Mouse (Mus musculus): ENCODE results near the gene Sox2. TPM values are rescaled to one million over a fixed set of nuclear protein-coding genes. Genes with fewer than 3 reads are reported as not detected.
A peak's percentile ranks its signal among the peaks of the same experiment; 100 is the strongest.

Gene Sox2
- total RNA-seq, 2 experiments from 2014 or later: 40.5 to 43.8 TPM

DNA sequence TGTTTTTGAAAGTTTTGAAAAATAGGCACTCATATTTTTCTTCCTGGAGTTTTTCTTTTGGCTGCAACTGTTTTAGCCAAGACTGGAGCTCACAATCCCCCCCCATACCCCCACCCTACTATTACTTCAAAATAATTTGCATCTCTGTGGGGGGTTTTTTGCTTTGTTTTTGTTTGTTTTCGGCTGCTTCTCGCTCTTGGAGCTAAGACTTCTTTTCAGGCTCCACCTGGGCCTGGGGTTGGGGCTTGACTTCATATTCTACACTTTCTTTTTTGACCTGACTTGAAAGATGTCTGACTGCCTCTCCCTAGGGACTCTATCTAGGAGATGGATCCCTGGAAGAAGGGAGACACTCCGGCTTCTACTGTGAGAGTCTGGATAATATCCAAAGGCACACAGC lies 5.9 kb downstream of the Sox2 start:
- DNase-seq (ENCODE audit: low spot score in 2 of 2): no peak
- intact Hi-C loops (cut with DNase I): loop anchor here (5.0 kb wide), 1 partner anchor 441 kb away; no protein-coding TSS in a partner anchor

DNA sequence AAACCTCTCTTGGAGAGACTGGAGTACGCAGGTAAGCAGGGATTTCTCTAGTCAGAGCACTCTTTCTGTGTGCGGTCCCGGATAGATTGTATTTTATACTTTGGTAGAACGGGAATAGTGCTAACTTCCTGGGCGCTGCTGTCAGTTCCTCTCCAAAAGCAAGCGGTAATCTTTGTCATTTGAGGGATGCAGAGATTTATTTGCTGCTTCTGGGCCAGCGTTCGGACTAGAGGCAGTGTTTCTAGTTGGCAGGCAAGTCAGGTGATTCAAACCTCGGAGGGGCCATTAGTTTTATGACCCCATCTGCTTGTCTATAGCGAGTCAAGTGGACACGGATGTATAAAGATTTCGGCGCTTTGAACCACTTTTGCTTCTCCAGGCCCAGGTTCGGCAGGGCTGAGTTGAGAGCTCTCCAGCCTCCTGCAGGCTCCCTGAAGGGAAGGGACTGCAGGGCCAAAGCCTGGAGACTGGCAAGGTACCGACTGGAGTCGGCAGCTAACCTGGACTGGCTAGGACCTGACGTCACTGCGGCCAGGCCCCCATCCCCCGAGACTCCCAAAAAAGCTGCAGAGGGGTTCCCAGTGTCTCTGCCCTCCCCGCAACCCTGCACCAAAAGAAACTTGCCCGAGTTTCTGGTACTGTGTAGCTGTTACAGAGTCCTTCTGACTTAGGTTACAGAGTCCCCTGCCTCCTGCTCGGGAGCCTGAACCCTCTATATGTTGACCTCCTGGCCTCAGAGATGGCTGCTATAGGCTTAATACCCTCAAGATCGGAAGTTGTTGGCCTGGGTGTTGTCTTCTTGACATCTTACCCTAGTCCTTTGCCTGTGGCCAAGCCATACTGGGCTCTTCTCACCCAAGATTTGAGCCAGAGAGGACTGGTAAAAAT lies 6.9 kb downstream of the Sox2 start:
- intact Hi-C loops (cut with DNase I): loop anchor here (5.0 kb wide), 1 partner anchor 440 kb away; no protein-coding TSS in a partner anchor
- DNase-seq (ENCODE audit: low spot score in 2 of 2): no peak

DNA sequence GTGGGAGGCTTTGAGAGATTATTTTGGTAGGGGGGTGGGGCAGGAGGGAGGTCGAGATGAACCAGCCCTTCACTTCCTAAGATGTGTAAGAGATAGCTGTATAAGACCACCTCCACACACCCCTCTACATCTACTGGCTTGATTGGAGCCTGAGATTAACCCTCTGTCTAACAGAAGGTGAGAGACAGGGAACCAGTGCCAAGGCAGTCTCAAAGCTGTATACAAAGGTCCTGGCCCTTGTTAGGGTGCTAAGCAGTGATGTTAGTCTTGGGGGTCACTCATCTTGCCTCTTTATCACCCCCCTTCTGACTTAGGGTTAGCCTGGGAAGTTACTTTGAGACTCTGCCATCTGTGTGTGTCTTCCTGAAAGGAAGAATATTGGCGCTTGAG lies 7.5 kb downstream of the Sox2 start:
- DNase-seq (ENCODE audit: low spot score in 2 of 2): no peak
- intact Hi-C loops (cut with DNase I): loop anchor here (5.0 kb wide), 1 partner anchor 440 kb away; no protein-coding TSS in a partner anchor

DNA sequence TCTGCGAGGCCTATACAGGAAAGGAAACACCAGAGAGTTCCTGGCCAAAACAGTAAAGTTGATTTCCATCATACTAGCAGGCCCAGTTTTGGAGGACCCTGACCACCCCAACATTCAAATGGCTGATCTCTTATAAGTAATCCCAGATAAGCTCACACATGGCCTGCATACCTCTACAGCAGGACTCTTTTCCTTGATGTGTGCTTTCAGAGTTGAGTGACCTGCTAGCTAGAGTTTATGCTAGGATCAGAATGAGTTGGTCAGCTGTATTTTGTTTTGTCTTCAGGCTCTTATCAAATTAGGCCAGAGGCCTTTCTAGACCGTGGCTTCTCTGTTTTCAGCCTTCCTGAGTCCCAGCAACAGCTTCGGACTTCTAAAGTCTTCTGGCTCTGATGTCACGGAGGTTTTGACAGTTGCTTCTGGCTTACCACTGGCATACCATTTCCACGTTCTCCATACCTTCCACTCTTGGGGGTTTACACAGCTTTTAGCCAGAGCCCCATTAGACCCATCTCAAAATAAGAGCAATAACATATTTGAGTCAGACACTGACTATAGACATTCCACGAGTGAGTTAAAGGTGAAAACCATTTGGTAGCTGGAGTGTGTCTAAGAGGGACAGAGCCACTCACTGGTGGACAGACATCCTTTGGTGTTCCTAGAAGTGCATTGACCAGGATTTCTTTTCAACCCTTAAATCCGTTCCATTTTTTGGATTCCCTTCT lies 8.2 kb downstream of the Sox2 start:
- no peak for DNase-seq (ENCODE audit: low spot score in 2 of 2)

DNA sequence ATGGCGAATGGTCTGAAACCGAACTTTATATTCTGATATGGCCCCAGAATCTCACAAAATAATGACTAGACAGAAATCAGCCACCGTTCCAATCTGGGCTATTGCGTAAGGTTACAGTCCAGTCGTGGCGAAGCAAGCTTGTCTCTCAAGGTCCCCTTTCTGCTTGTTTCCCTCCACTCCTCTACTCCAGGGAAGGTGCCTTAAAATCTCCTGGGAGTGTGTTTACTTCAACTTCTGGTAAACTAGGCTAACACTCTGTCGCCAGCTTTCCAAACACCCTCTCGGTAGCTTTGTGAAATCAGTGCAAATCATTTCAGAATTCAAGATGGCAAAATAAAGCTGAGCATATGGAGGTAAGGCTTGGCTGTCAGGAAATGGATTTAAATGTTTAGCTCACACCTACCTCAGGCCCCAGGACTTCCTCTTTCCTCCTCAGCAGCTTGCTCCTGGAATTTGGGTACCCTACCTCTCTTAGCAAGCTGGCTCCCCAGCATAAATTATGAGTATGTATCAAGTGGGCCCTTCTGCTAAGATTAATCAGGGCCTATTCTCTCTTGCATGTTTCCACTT lies 8.8 kb downstream of the Sox2 start:
- intact Hi-C loops (cut with DNase I): loop anchor here (5.0 kb wide), 1 partner anchor 438 kb away; no protein-coding TSS in a partner anchor
- DNase-seq (ENCODE audit: low spot score in 2 of 2): no peak

More for the DNA sequence above, 8.2 kb downstream of the Sox2 start:
- intact Hi-C loops (cut with DNase I): loop anchor here (5.0 kb wide), 1 partner anchor 439 kb away; no protein-coding TSS in a partner anchor

DNA sequence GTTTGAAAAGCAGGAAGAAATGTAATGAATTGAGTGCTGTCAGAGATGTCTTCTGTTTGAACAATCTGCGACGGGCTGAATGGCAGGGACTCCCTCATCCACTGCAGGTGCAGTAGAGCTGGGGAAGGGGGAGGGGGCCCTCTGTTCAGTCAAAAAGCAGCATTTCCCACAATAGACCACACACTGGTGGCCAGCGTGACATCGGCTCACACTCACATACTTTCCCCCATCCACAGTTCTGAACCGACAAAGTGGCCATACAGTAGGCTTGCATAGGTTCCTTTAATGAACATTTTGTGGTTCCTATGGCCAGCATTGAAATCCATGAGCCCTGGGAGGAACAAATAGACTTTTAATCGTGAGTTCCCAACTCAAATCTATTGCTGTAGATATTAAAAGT lies 9.7 kb downstream of the Sox2 start:
- peak in 1 of 2 experiments; percentile 19 for DNase-seq (ENCODE audit: low spot score in 2 of 2)

DNA sequence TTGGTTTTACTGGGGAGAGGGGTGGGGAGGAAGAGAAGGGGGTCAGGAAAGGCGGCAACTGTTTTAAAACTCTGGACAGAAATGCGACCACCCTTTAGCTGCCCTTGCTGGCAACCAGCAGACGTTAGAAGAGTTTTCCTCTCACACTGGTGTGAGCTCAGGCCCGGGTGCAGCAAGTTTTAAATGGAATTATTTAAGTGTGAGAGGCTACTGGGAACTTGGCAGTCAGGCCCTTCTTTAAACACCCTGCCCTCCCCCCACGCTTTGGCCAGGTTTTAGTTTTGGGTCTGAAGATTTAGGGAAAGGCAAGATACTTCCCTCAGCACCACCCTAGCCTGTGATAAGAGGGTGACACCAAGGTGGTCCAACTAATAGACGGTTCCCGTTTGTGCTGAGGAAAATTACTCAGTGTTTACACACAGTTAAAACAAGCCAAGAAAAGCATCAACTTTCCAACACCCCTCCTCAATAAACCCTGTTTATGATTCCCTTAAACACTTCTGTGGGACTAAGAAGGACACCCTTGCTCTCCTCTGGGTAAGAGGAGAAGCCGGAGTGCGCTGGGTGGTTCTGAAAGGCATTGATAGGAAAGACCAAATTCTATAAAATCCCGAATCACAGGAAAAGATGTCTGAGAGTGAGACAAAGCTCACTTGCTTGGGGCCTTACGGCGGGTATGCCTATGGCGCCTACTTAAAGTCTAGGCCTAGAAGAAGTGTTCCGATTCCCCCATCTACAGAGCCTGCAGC lies 10.5 kb downstream of the Sox2 start:
- DNase-seq (ENCODE audit: low spot score in 2 of 2): peak in 1 of 2 experiments; percentile 14
- intact Hi-C loops (cut with DNase I): loop anchor here (5.0 kb wide), 1 partner anchor 218 kb away; no protein-coding TSS in a partner anchor

More for the DNA sequence above, 9.7 kb downstream of the Sox2 start:
- intact Hi-C loops (cut with DNase I): loop anchor here (5.0 kb wide), 2 partner anchors 218 to 437 kb away; no protein-coding TSS in a partner anchor

DNA sequence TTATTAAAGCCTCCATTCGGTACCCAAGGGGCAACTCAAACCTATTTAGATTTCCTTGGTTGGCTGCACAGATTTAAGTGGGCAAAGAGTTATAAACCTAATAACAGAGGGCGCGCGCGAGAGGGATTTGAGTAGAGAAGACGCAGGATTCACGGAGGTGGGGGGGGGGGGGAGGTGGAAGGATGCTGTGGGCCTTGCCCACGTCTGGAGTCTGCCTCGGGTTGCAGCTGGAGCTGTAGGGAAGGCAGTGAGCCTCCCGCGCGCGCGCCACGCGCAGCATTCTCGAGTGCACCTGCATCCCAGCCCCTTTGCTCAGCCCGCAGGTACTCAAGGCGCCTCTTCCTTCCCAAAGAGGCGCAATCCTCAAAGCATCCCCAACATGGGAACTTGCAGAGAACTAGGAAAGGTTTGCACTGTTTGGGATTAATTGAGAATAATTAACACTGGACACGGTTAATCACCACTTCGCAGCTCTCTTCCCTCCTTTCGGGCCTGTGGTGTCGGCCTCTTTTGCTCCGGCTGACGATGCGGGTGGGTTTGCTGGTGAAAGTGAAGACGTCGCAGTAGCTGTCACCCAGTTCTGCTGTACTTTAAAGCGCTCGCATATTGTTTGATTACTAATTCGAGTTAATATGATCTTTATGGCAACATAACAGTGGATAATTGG lies 11.3 kb downstream of the Sox2 start:
- intact Hi-C loops (cut with DNase I): loop anchor here (1.0 to 5.0 kb wide), 2 partner anchors 9 to 219 kb away; no protein-coding TSS in a partner anchor
- DNase-seq (ENCODE audit: low spot score in 2 of 2): peak in 1 of 2 experiments; percentile 15

DNA sequence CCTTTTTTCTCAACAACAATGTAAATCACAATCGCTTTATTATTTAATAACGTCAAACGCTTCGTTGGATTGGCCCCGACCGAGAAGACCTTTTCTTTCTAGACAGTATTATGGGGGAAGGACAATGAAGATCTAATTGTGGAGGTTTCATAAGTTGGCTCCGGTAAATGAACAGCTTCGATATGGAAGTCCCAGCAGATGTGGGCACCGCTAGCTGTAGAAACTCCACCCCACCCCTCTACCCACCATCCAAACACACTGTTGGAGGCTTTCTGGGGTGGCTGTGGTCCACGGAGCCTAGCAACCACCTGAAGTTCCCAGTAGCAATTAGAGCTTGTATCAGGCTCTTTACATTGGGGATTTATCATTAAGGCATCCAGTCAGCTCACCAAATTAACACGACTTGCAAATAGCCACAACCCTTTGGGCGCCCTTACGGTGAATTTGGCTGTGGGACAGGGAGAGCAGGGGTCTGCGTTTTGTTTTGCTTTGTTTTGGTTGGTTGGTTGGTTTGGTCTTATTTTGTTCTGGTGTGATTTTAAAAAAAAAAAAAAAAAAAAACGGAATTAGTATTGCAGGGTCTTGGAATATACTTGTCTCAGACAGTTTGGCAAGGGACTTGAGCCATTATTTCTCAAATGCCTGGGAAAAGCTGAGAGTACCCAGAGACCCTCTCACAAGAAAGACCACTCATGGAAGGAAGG lies 12.0 kb downstream of the Sox2 start:
- intact Hi-C loops (cut with DNase I): loop anchor here (1.0 to 5.0 kb wide), 2 partner anchors 10 to 220 kb away; no protein-coding TSS in a partner anchor
- peak in 1 of 2 experiments; percentile 9 for DNase-seq (ENCODE audit: low spot score in 2 of 2)

DNA sequence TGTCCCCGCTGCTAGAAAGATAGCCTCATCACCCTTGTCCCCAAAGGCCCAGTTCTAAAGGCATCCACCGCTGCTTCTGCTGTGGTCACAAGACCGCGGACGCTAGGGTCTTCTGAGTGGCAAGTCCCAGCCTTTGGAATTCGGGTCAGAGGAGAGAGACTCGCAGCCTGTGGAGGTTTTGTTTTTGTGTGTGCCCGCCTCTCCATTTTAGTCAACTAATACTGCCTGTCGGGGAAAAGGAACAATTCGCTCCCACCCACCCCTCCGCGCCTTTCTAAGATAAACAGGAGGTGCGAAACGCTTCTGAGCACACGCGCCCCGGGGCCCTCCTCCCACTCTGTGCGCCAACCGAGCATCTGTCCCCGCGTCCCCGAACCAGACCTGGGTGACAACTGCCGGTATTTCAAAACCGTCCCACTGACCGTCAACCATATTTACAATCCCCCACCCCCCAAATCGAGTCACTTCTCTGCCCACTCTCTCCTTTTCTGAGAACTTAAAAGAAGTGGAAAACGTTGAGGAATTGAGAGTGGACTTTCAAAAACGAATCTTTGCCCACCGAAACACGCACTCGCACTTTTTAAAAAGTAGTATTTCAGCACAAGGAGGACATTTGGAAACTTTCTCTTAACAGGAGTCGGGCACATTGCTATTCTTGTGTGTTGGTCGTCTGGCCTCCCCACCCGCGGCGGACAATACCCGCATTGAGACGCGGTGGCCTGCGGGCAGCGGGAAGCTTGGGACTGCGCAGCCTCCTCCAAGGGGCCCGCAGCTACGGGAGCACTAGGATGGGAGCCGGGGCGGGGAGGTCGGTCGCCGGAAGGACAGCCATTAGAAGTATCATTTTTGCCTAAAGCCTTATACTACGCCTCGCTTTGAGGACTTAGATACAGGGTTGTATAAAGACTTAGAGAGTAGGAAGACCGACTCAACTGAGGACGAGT lies 12.8 kb downstream of the Sox2 start:
- intact Hi-C loops (cut with DNase I): loop anchor here (1.0 to 5.0 kb wide), 2 partner anchors 11 to 221 kb away; no protein-coding TSS in a partner anchor
- peak; percentile 2 to 28 for DNase-seq (ENCODE audit: low spot score in 2 of 2)

DNA sequence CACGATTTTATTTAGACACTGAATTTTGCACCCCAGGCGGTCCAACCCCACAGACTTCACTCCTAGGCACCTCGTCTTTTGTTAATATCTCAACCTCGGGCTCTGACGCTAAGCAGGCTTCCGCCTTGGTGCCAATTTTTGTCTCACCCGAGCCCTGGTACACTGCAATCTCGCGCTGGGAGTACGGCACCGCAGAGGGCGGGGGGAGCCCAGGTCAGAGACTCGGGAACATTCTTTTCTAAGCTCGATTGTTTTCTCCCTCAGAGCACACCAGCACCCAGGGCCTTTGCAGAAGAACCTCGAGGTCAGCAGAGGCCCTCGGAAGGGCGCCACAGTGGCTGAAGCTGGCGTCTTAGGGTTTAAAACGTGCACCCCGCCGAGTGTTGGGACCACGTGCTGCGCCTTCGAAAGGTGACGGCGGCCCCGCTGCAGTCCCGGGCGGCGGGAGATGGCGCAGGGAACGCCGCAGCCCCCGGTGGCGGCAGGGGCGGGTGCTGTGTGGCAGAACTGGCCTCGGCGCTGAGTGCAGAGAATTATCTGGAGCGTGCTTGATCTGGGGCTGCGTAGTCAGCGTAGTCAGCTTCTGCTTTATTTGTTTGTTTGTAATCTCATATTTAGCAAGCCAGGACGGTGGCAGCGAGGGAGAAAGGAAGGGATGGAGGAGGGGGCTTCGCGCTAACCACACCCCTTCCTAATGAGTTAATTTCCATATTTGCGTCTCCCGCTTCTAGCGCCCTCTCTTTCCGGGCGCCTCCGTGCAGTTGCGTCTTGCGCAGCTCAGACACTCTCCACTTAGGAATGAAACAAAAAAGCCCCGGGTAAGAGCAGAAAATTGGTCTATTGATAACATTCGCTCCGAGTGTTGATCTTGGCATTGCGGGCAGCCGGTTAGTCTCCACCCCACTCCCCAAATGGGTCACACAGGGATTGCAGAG lies 13.8 kb downstream of the Sox2 start:
- intact Hi-C loops (cut with DNase I): loop anchor here (5.0 kb wide), 1 partner anchor 222 kb away; no protein-coding TSS in a partner anchor
- DNase-seq (ENCODE audit: low spot score in 2 of 2): peak in 1 of 2 experiments; percentile 42

DNA sequence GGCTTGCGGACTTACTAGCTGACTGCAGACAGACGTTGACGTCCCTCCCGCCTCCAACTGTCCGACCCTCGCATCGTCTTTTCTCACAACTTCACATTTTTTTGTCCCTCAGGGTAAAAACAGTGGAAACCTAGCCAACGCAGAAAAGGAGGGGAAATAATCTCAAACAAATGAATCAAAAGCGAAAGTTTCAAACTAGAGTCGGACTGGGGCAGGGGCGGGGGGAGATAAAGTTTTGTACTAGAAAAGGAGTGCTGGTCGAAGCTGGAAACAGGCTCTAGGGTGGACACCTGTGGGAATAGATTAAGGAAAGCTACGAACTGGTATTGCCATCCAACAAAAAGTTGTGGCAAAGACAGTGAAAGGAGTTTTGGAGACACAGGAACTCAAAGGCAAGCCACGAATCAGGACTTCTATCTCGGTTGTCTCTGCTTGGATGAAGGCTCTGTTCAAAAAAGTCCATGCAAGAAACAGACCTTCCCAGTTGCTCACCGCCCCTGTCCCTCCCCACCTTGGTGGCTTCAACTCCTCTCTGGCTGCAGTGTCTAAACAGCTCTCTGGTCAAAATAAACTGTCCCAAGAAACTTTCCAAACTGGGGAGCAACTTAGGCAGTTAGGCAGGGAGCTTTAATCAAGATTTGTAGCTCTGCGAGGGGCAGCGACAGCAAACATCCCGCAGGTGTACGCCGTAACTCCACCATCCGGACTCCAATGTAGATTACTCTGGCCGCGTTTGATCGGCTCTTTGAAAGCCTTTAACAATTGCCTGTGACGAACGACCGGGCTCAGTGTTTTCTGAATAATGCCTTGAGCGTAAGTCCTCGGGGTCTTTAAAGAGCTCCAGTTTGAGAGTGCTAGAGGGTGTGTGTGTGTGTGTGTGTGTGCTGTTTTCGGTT lies 14.7 kb downstream of the Sox2 start:
- intact Hi-C loops (cut with DNase I): loop anchor here (5.0 kb wide), 1 partner anchor 223 kb away; no protein-coding TSS in a partner anchor

DNA sequence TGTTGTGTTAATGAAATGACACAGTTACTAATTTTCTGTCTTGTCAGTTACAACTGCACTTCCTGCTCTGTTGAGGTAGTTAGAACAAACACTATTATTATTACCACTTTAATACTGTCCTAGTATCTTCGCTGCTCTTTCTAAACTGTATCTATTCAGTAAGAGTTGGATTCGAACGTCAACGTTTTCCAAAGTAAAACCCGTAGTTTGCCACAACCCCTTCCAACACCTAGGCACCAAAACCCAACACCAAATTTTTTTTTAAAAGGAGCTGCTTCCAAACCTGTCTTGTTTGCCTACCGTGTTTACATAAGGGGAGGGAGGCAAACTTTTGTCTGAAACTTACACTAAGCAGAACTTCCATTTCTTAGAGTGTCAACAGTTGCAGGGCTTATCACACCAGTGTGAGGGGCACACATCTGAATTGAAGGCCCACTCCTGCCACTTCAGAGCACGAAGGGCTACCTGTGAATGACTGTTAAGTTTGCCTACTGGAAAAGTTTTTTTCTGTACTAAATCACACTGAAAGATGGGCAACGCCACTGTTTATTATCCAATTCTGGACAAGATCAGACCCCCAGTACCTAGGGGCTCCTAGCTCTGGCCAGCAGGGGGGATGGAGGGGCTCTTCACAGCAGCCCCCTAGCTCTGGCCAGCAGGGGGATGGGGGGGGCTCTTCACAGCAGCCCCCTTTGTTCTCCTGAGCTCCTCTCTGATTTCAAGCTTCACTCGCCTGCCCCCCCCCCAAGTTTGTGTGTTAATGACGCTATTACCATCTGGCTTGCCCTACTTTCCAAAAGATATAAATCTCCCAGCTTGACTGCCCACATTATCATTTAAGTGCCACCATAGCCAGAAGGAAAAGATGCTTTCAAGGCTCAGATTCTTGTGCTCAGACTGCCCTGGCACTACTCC lies 15.8 kb downstream of the Sox2 start:
- DNase-seq (ENCODE audit: low spot score in 2 of 2): no peak
- intact Hi-C loops (cut with DNase I): no loop called here

More for the DNA sequence above, 14.7 kb downstream of the Sox2 start:
- no peak for DNase-seq (ENCODE audit: low spot score in 2 of 2)

DNA sequence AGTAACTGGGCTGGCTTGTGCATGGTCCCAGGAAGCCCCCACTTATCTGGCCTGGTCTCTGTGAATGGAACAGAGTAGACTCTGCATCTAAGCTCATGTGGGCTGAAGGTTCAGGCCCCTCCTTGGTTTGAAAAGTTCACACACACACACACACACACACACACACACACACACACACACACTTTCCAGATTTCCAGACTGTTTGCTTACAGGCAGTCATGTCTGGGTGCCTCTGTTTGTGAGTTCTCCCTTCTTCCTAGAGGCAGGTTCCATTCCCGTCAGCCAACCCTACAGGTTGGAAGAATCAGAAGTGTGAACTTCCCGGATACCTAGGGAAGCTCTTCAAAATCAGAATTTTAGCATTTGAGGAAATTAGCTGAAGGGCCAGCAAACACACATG lies 17.0 kb downstream of the Sox2 start:
- intact Hi-C loops (cut with DNase I): no loop called here
- DNase-seq (ENCODE audit: low spot score in 2 of 2): no peak

Data from left cerebral cortex, postnatal 25 days (tissue).